Mouse (Mus musculus): ENCODE measurements around the gene Tmem92. TPM values are rescaled to one million over a fixed set of nuclear protein-coding genes. Genes with fewer than 3 reads are reported as not detected.

The Tmem92 gene
- not detected for polyA plus RNA-seq (2014; fragmentation: Illumina TruSeq; extraction: RNeasy Lipid Tissue Mini Kit (QIAGEN cat#74804); ENCODE audit: low read depth, low replicate concordance)

GRCm38 (mm10) chr11:94782603-94783002 lies at the start of gene Tmem92:
Tmem92 (minus strand) TSS chr11:94782703.

GRCm38 (mm10) chr11:94741732-94742272 lies 40.7 kb downstream of the Tmem92 start, which contains the start of gene Cdc34b:
Cdc34b (plus strand) TSS chr11:94741782.

Other genes with a start within 250 kb of the Tmem92 start
- 9.0 TPM for gene Rsad1, start 233.4 kb downstream of the Tmem92 start, polyA plus RNA-seq (2014; fragmentation: Illumina TruSeq; extraction: RNeasy Lipid Tissue Mini Kit (QIAGEN cat#74804); ENCODE audit: low read depth, low replicate concordance)
- gene Chad, start 217.7 kb downstream of the Tmem92 start, polyA plus RNA-seq (2014; fragmentation: Illumina TruSeq; extraction: RNeasy Lipid Tissue Mini Kit (QIAGEN cat#74804); ENCODE audit: low read depth, low replicate concordance): not detected
- 111 TPM for gene Acsf2, start 180.8 kb downstream of the Tmem92 start, polyA plus RNA-seq (2014; fragmentation: Illumina TruSeq; extraction: RNeasy Lipid Tissue Mini Kit (QIAGEN cat#74804); ENCODE audit: low read depth, low replicate concordance)
- gene Lrrc59, start 152.9 kb downstream of the Tmem92 start, polyA plus RNA-seq (2014; fragmentation: Illumina TruSeq; extraction: RNeasy Lipid Tissue Mini Kit (QIAGEN cat#74804); ENCODE audit: low read depth, low replicate concordance): 75.6 TPM
- gene Mrpl27, start 128.9 kb downstream of the Tmem92 start, polyA plus RNA-seq (2014; fragmentation: Illumina TruSeq; extraction: RNeasy Lipid Tissue Mini Kit (QIAGEN cat#74804); ENCODE audit: low read depth, low replicate concordance): 31.7 TPM
- gene Eme1, start 128.7 kb downstream of the Tmem92 start, polyA plus RNA-seq (2014; fragmentation: Illumina TruSeq; extraction: RNeasy Lipid Tissue Mini Kit (QIAGEN cat#74804); ENCODE audit: low read depth, low replicate concordance): not detected
- gene Xylt2, start 105.2 kb downstream of the Tmem92 start, polyA plus RNA-seq (2014; fragmentation: Illumina TruSeq; extraction: RNeasy Lipid Tissue Mini Kit (QIAGEN cat#74804); ENCODE audit: low read depth, low replicate concordance): 1.2 TPM
- gene Gm11541, start 78.2 kb downstream of the Tmem92 start, polyA plus RNA-seq (2014; fragmentation: Illumina TruSeq; extraction: RNeasy Lipid Tissue Mini Kit (QIAGEN cat#74804); ENCODE audit: low read depth, low replicate concordance): not detected
- gene Cdc34b, start 40.9 kb downstream of the Tmem92 start, polyA plus RNA-seq (2014; fragmentation: Illumina TruSeq; extraction: RNeasy Lipid Tissue Mini Kit (QIAGEN cat#74804); ENCODE audit: low read depth, low replicate concordance): not detected
- 7.6 TPM for gene Col1a1, start 153.5 kb upstream of the Tmem92 start, polyA plus RNA-seq (2014; fragmentation: Illumina TruSeq; extraction: RNeasy Lipid Tissue Mini Kit (QIAGEN cat#74804); ENCODE audit: low read depth, low replicate concordance)
- gene Hils1, start 184.9 kb upstream of the Tmem92 start, polyA plus RNA-seq (2014; fragmentation: Illumina TruSeq; extraction: RNeasy Lipid Tissue Mini Kit (QIAGEN cat#74804); ENCODE audit: low read depth, low replicate concordance): not detected
- gene Sgca, start 193.6 kb upstream of the Tmem92 start, polyA plus RNA-seq (2014; fragmentation: Illumina TruSeq; extraction: RNeasy Lipid Tissue Mini Kit (QIAGEN cat#74804); ENCODE audit: low read depth, low replicate concordance): not detected
- gene Ppp1r9b, start 208.3 kb upstream of the Tmem92 start, polyA plus RNA-seq (2014; fragmentation: Illumina TruSeq; extraction: RNeasy Lipid Tissue Mini Kit (QIAGEN cat#74804); ENCODE audit: low read depth, low replicate concordance): 21.6 TPM
- not detected for gene Samd14, start 227.2 kb upstream of the Tmem92 start, polyA plus RNA-seq (2014; fragmentation: Illumina TruSeq; extraction: RNeasy Lipid Tissue Mini Kit (QIAGEN cat#74804); ENCODE audit: low read depth, low replicate concordance)